Mouse (Mus musculus) spleen, adult 2 months (tissue): ENCODE results near the gene Vamp5.

ENCODE experiments used
- CTCF ChIP-seq: fragments of 200-500 bp; IDR thresholded peaks from 2 replicates; pipeline ENCODE4 v1.5.1; 2011; ENCODE audit warnings: mild to moderate bottlenecking, inconsistent platforms; ENCODE audit not compliant: insufficient read depth, insufficient read length, insufficient replicate concordance; ENCODE audit errors: extremely low read depth
- POLR2A ChIP-seq: fragments of 200-500 bp; IDR thresholded peaks from 2 replicates; pipeline ENCODE4 v1.6.1; 2011; ENCODE audit warnings: low read depth, low read length, inconsistent platforms

DNA sequence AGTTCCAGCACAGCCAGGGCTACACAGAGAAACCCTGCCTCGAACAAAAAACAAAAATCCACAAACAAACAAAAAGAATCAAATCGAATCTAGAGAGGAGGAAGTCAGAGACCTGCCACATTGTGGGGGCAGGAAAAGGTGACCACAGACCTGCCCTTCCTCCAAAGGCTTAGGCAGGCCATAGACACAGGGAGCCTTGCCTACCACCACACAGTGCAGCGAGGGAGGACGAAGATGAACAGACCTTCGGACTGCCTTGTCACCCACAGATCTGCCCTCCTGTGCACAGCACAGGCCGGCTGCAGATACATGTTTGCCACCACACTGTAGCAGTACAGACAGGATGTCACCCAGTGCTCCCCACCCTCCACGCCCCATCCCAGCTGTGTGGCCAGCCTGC lies 30.2 kb upstream of the Vamp5 start:
- no peak for TF ChIP-seq CTCF
- TF ChIP-seq POLR2A = no peak
